In genomic region chr5:121477680-121478079, GRCm38 (mm10) we compare ENCODE assay signal across 8 mouse cellular contexts. TPM values are rescaled to one million over a fixed set of nuclear protein-coding genes. Genes with fewer than 3 reads are reported as not detected.
A peak's percentile ranks its signal among the peaks of the same experiment; 100 is the strongest.
DNase-seq lines count a peak whose midpoint lies in the region; ATAC-seq and TF ChIP-seq lines count a peak whose summit lies in the region.

No protein-coding gene starts in this region.

- H3K27ac ChIP-seq in intestine, embryonic 15.5 days: no peak overlapping the region
- H3K27ac ChIP-seq in intestine, embryonic 16.5 days (ENCODE audit: low read length): no peak overlapping the region
- no peak overlapping the region for H3K27ac ChIP-seq in stomach, postnatal 0 days (replicated peaks)

- ATAC-seq in intestine, embryonic 15.5 days: 0 out of 2 replicates have a peak, but pooled peaks have one; percentile 2
- no peak for ATAC-seq in intestine, embryonic 16.5 days
- peak; percentile 59; the same call in 1 of the 2 replicates for ATAC-seq in stomach, postnatal 0 days (ENCODE audit: low FRiP score, low TSS enrichment)

- no peaks in the 10 kb centered on the region for H3K27me3 ChIP-seq in intestine, embryonic 15.5 days (replicated peaks)
- no peaks in the 10 kb centered on the region for H3K27me3 ChIP-seq in intestine, embryonic 16.5 days (replicated peaks; ENCODE audit: control insufficient read depth, insufficient read depth, low read length)
- H3K27me3 ChIP-seq in stomach, postnatal 0 days (ENCODE audit: control insufficient read depth, insufficient read depth, low read length): no peaks in the 10 kb centered on the region

- no peak overlapping the region for H3K9ac ChIP-seq in intestine, embryonic 15.5 days
- H3K9ac ChIP-seq in intestine, embryonic 16.5 days (ENCODE audit: low read depth, low read length): no peak overlapping the region
- no peak overlapping the region for H3K9ac ChIP-seq in stomach, postnatal 0 days (ENCODE audit: low read length)

- peak; percentile 55 for DNase-seq in thymus, postnatal 14 days
- DNase-seq in thymus, postnatal 36 days: no peak
- DNase-seq in c-Kit-positive CD71-positive TER-119-positive erythroid progenitor cells, embryonic 14.5 days (ENCODE audit: low spot score): peak; percentile 81
- DNase-seq in kidney, postnatal 36 days: peak; percentile 52 to 69
- no peak for DNase-seq in stomach, postnatal 0 days (ENCODE audit: low spot score)
- no peak for DNase-seq in gastrocnemius, postnatal 25 days

- no peaks in the 10 kb centered on the region for H3K9me3 ChIP-seq in intestine, embryonic 15.5 days
- no peaks in the 10 kb centered on the region for H3K9me3 ChIP-seq in intestine, embryonic 16.5 days (ENCODE audit: control insufficient read depth, low read length)
- no peaks in the 10 kb centered on the region for H3K9me3 ChIP-seq in stomach, postnatal 0 days (ENCODE audit: control insufficient read depth, low read length)

- H3K4me2 ChIP-seq in intestine, embryonic 15.5 days (replicated peaks): no peak overlapping the region
- no peak overlapping the region for H3K4me2 ChIP-seq in intestine, embryonic 16.5 days (ENCODE audit: low read depth, low read length)
- no peak overlapping the region for H3K4me2 ChIP-seq in stomach, postnatal 0 days (replicated peaks; ENCODE audit: low read depth)

- no peaks in the 10 kb centered on the region for H3K36me3 ChIP-seq in intestine, embryonic 15.5 days
- no peaks in the 10 kb centered on the region for H3K36me3 ChIP-seq in intestine, embryonic 16.5 days (ENCODE audit: control insufficient read depth, insufficient read depth, low read length)
- no peaks in the 10 kb centered on the region for H3K36me3 ChIP-seq in stomach, postnatal 0 days (ENCODE audit: control insufficient read depth, insufficient read depth, low read length)

- 28% methylated on average over 3 of the region's 3 CpGs for WGBS in intestine, embryonic 15.5 days
- 26% methylated on average over 3 of the region's 3 CpGs for WGBS in intestine, embryonic 16.5 days
- 31% methylated on average over 3 of the region's 3 CpGs for WGBS in stomach, postnatal 0 days

- TF ChIP-seq CTCF in stomach, postnatal 0 days (IDR thresholded peaks at IDR 0.05; ENCODE audit: low read depth): peak; percentile 91

- no peak for TF ChIP-seq EP300 in stomach, postnatal 0 days (optimal IDR thresholded peaks at IDR 0.05)

- H3K4me1 ChIP-seq in intestine, embryonic 15.5 days (replicated peaks): no peaks in the 10 kb centered on the region
- no peaks in the 10 kb centered on the region for H3K4me1 ChIP-seq in intestine, embryonic 16.5 days (ENCODE audit: control insufficient read depth, insufficient read depth, low read length)
- no peaks in the 10 kb centered on the region for H3K4me1 ChIP-seq in stomach, postnatal 0 days (replicated peaks; ENCODE audit: control insufficient read depth, insufficient read depth)

- H3K4me3 ChIP-seq in intestine, embryonic 15.5 days (replicated peaks): no peak overlapping the region
- no peak overlapping the region for H3K4me3 ChIP-seq in intestine, embryonic 16.5 days (ENCODE audit: low read length)
- H3K4me3 ChIP-seq in stomach, postnatal 0 days (ENCODE audit: low read depth, low read length): no peak overlapping the region

RNA-seq across cellular contexts. Expression of gene Erp29, which starts 25.4 kb away (rescaled TPM):
- 173 and 204 TPM in 2 replicates for polyA plus RNA-seq in intestine, embryonic 15.5 days (2015; fragmentation: Nextera tagmentation; extraction: Ambion mirVana)
- 183 and 202 TPM in 2 replicates for polyA plus RNA-seq in intestine, embryonic 16.5 days (2015; fragmentation: Nextera tagmentation; extraction: Ambion mirVana)
- 142 and 143 TPM in 2 replicates for polyA plus RNA-seq in stomach, postnatal 0 days (2015; fragmentation: Nextera tagmentation; extraction: Ambion mirVana)
- 10 to 100 TPM; 37.0 to 41.9 TPM for total RNA-seq in gastrocnemius, postnatal 25 days (2021)

RNA-seq across cellular contexts. Expression of gene Adam1b, which starts 25.6 kb away (rescaled TPM):
- 0.08 TPM in 1 of 2 replicates, not detected in the other for polyA plus RNA-seq in intestine, embryonic 15.5 days (2015; fragmentation: Nextera tagmentation; extraction: Ambion mirVana)
- not detected in 2 replicates for polyA plus RNA-seq in intestine, embryonic 16.5 days (2015; fragmentation: Nextera tagmentation; extraction: Ambion mirVana)
- polyA plus RNA-seq in stomach, postnatal 0 days (2015; fragmentation: Nextera tagmentation; extraction: Ambion mirVana): not detected in 2 replicates
- not detected for total RNA-seq in gastrocnemius, postnatal 25 days (2021)

RNA-seq across cellular contexts. Expression of gene Tmem116, which starts 26.0 kb away (rescaled TPM):
- polyA plus RNA-seq in intestine, embryonic 15.5 days (2015; fragmentation: Nextera tagmentation; extraction: Ambion mirVana): 2.5 and 3.8 TPM in 2 replicates
- polyA plus RNA-seq in intestine, embryonic 16.5 days (2015; fragmentation: Nextera tagmentation; extraction: Ambion mirVana): 4.2 and 4.4 TPM in 2 replicates
- polyA plus RNA-seq in stomach, postnatal 0 days (2015; fragmentation: Nextera tagmentation; extraction: Ambion mirVana): 4.5 and 4.8 TPM in 2 replicates
- total RNA-seq in gastrocnemius, postnatal 25 days (2021): 1 to 10 TPM; 4.6 to 5.0 TPM

Comparison
In these comparisons a context has a peak if more than half of its experiments do, and no peak if none do; other contexts are left out.
1. DNase-seq: peak in thymus, postnatal 14 days (single experiment), c-Kit-positive CD71-positive TER-119-positive erythroid progenitor cells, embryonic 14.5 days (single experiment) and kidney, postnatal 36 days (2 of 2); none in thymus, postnatal 36 days (0 of 2), stomach, postnatal 0 days (single experiment) and gastrocnemius, postnatal 25 days (single experiment).